Mouse (Mus musculus) forebrain, postnatal 0 days (tissue): ENCODE data around the gene Bzw2. TPM values are rescaled to one million over a fixed set of nuclear protein-coding genes. Genes with fewer than 3 reads are reported as not detected.

Experiments used
- ATAC-seq: fragments of 200-750 bp; cut with Nextera tagmentation; 2 replicates; pipeline ENCODE4 v1.8.0; 2017; ENCODE audit warnings: mild to moderate bottlenecking, moderate library complexity
- DNase-seq: peaks from one replicate; pipeline ENCODE4 v3.0.0-alpha.2; 2015
- H3K27ac ChIP-seq: fragments of 300-500 bp; sonication (generic); 2 replicates; pipeline ENCODE4 v1.5.1; 2014; ENCODE audit warnings: low read depth, mild to moderate bottlenecking, antibody characterized with exemption, low read length, moderate library complexity, mixed read lengths
- H3K27me3 ChIP-seq: fragments of 300-500 bp; sonication (generic); 2 replicates; pipeline ENCODE4 v1.6.1; 2014; ENCODE audit warnings: mild to moderate bottlenecking, low read length, mixed read lengths; ENCODE audit not compliant: insufficient read depth
- H3K36me3 ChIP-seq: fragments of 300-500 bp; sonication (generic); 2 replicates; pipeline ENCODE4 v1.6.1; 2014; ENCODE audit warnings: mild to moderate bottlenecking, moderate library complexity; ENCODE audit not compliant: insufficient read depth
- H3K4me1 ChIP-seq: fragments of 300-500 bp; sonication (generic); 2 replicates; pipeline ENCODE4 v1.6.1; 2014; ENCODE audit warnings: antibody characterized with exemption; ENCODE audit not compliant: insufficient read depth
- H3K4me2 ChIP-seq: fragments of 300-500 bp; sonication (generic); 2 replicates; pipeline ENCODE4 v1.6.1; 2014; ENCODE audit warnings: low read depth, mild to moderate bottlenecking, moderate library complexity
- H3K4me3 ChIP-seq: fragments of 300-500 bp; sonication (generic); 2 replicates; pipeline ENCODE4 v1.5.1; 2014; ENCODE audit warnings: low read depth, low read length, mixed read lengths
- H3K9ac ChIP-seq: fragments of 300-500 bp; sonication (generic); 2 replicates; pipeline ENCODE4 v1.6.1; 2014; ENCODE audit warnings: mild to moderate bottlenecking
- H3K9me3 ChIP-seq: fragments of 300-500 bp; sonication (generic); 2 replicates; pipeline ENCODE4 v1.6.1; 2016; ENCODE audit warnings: low read length
- CTCF ChIP-seq: sonication (generic); IDR thresholded peaks from 2 replicates; pipeline ENCODE4 v1.5.1; 2016; ENCODE audit warnings: antibody characterized with exemption, control low read depth, low read depth
- WGBS: fragments of 180-500 bp; shearing (Covaris S2); extraction: QIAGEN DNeasy Blood & Tissue Kit; methylation state at CpG from one replicate; pipeline ENCODE4 v1.1.7; 2014; 5-methylcytosine and 5-hydroxymethylcytosine counted together
- polyA plus RNA-seq: library from polyadenylated mRNA; unstranded; fragments of >200 nt; fragmentation: Nextera tagmentation; extraction: Ambion mirVana; gene quantifications from 2 replicates; pipeline ENCODE4 v1.2.1, GENCODE M21; 2015
- total RNA-seq: library from RNA; depleted of rRNA; stranded (reverse); fragments of >200 nt; gene quantifications from 2 replicates; pipeline ENCODE4 v1.2.3, GENCODE M21; 2014

Gene Bzw2
- total and polyA plus RNA-seq, 2 experiments from 2014 or later, result 379 to 433 TPM

DNA sequence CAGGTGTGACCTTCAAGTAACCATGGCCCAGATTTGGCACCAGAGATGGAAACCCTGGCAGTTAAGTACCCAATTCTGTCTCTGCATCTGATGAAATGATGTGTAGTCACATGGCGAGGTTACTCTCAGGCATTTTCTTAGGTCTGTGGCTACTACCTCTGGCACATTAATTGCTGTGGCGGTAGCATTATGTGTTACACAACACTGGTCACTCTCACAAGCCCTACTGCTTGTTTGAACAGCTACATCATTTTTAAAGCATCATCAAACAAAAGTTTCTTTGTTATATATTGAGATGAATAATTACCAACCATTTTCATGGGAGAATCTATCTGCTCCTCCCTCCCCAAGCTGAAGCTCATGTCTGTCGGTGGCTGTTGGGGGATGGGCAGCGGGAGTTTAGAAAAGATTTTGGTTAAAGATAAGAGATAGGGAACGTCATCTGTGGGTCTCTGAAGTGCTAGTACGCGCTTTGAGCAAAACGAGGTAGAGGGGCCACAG is 2.7 kb downstream of the Bzw2 start:
- Histone ChIP-seq H3K27ac (peak overlapping the region; percentile 91; the same call in 1 of the 2 replicates), H3K9ac (peak overlapping the region; percentile 85), H3K36me3 (no peaks in the 10 kb centered on the region), H3K4me2 (peak overlapping the region; percentile 77), H3K4me3 (peak overlapping the region; percentile 79), H3K27me3 (no peaks in the 10 kb centered on the region), H3K4me1 (peaks cover 13% of the 10 kb centered on the region; the same call in 1 of the 2 replicates), H3K9me3 (no peaks in the 10 kb centered on the region)
- WGBS, result 6% methylated on average over 8 of the region's 8 CpGs
- DNase-seq, result peak; percentile 67
- TF ChIP-seq CTCF, result no peak
- ATAC-seq, result no peak

DNA sequence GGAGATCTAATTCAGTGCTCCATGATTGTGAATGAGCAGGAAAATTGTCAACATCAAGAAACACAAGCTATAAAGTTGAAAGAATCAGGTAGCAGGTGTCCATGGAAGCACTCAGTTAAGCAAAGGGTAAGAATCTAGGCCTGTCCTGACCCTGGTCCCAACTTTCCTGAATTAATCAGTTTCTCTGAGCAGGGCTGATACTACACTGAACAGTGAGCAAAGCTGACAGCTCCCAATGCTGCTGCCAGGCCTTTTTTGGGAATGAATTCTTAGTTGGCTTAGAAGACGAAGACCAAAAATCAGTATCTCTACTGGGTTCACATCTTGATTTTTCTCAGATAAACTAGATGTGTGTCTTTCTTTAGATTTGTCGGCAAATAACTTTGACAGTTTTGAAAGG is 7.1 kb downstream of the Bzw2 start:
- peaks cover 3% of the 10 kb centered on the region; the same call in 1 of the 2 replicates for H3K4me1 ChIP-seq
- WGBS, result 55% methylated on average over 2 of the region's 2 CpGs

DNA sequence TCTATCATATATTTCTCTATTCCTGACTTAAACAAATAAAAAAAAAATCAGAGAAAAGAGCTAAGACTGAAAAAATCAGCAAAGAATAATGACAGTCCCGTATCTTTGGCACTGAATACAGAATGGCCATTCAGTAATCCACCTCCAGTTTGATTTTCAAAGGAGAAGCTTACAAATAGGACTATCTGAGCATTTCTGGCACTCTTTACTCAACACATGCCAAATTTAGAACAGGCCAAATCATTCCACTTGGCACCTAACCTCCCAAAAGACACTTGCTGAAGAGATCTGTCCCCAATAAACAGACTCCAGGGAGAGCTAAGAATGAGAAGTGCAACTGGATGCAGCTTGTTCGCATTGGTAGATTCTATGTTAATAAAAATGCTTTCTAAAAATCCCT is 7.6 kb downstream of the Bzw2 start:
- DNase-seq (no peak), ATAC-seq (no peak)
- no peak for TF ChIP-seq CTCF
- whole genome bisulfite sequencing, result 46% methylated on average over 2 of the region's 2 CpGs
- no peak overlapping the region for H3K4me2 ChIP-seq
- H3K36me3 ChIP-seq, result no peaks in the 10 kb centered on the region
- no peak overlapping the region for H3K9ac ChIP-seq
- no peak overlapping the region for H3K27ac ChIP-seq
- H3K4me3 ChIP-seq, result no peak overlapping the region
- H3K4me1 ChIP-seq, result peaks cover 3% of the 10 kb centered on the region; the same call in 1 of the 2 replicates
- H3K9me3 ChIP-seq, result no peaks in the 10 kb centered on the region
- no peaks in the 10 kb centered on the region for H3K27me3 ChIP-seq

More for the DNA sequence above, 7.1 kb downstream of the Bzw2 start:
- DNase-seq (peak; percentile 20), ATAC-seq (peak; percentile 56; the same call in 1 of the 2 replicates)
- Histone ChIP-seq H3K36me3 (no peaks in the 10 kb centered on the region), H3K9me3 (no peaks in the 10 kb centered on the region), H3K9ac (no peak overlapping the region), H3K27me3 (no peaks in the 10 kb centered on the region), H3K4me3 (no peak overlapping the region), H3K27ac (no peak overlapping the region), H3K4me2 (no peak overlapping the region)
- TF ChIP-seq CTCF, result no peak

DNA sequence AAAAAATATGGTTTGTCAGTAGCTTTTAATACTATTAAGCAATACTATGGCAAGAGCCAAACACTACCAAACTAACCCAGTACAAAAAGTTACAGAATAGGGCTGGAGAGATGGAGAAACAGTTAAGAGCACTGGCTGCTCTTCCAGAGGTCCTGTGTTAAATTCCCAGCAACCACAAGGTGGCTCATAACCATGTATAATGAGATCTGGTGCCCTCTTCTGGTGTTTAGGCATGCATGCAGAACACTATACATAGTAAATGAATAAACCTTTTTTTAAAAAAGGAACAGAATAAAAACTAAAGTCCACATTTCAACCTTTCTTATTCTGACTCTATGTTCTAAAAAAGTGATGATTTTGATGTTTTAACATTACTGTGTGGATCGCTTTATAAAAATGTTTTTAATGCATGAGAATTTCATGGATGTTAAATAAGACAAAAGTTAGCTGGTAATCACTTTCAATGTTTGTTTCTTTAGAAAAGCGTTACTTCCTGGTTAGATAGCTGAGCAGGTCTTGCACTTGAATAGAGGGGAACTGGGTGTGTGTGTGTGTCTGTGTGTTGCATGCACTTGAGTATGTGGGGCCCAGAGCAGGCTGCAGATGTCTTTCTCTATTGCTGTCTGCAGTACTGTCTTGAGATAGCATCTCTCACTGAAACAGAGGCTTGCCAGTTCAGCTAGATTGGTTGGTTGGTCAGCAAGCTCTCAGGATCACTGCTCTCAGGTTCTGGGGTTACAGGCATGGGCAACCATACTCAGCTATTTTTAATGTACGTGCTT is 11.5 kb downstream of the Bzw2 start:
- peak; percentile 34; the same call in 1 of the 2 replicates for TF ChIP-seq CTCF
- Histone ChIP-seq H3K9me3 (no peaks in the 10 kb centered on the region), H3K4me2 (no peak overlapping the region), H3K27me3 (no peaks in the 10 kb centered on the region), H3K36me3 (no peaks in the 10 kb centered on the region), H3K9ac (no peak overlapping the region), H3K4me1 (no peaks in the 10 kb centered on the region), H3K27ac (no peak overlapping the region), H3K4me3 (no peak overlapping the region)
- no peak for ATAC-seq
- no peak for DNase-seq
- WGBS, result 96% methylated on average over 3 of the region's 3 CpGs

DNA sequence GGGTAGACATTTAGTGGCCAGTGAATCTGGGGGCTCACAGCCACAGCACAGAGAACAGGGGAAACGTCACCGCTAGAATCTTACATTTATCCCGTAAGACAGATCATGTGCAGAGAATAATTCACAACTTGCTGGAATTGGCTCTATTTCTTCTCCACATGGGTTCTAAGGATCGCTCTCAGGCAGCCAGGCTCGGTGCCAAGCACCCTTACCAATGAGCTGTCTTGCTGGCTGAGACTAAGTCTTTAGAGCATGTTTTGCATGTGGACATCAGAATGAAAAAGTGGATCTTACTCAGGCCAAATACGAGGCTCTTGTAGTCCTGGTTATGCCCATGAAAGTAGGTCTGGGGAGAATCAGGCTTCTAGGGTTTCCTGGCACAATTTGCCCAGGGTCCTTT is 17.5 kb downstream of the Bzw2 start:
- Histone ChIP-seq H3K4me2 (no peak overlapping the region), H3K27ac (no peak overlapping the region), H3K9ac (no peak overlapping the region), H3K36me3 (peaks cover 2% of the 10 kb centered on the region), H3K9me3 (no peaks in the 10 kb centered on the region), H3K27me3 (no peaks in the 10 kb centered on the region), H3K4me3 (no peak overlapping the region), H3K4me1 (no peaks in the 10 kb centered on the region)
- peak; percentile 60 for DNase-seq
- WGBS, result 60% methylated on average over 6 of the region's 6 CpGs
- peak; percentile 42; the same call in 1 of the 2 replicates for ATAC-seq
- TF ChIP-seq CTCF, result no peak

DNA sequence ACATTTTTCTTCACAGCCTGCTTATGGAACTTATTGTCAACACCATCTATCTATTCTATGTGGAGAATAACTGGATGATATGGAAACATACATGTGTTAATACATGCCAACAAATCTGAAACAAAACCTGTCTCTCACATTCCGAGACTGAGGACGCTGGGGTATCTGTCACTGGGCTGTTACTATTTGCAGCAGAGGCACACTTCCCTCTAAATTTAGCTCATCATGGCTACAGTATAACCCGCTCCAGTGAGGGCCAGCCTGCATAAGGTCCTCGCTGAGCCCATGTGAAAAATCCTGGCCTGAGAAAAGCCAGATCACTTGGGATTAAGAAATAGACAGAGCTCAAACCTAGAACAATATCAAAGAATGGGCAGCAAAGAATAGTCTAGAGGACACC is 20.7 kb downstream of the Bzw2 start:
- Histone ChIP-seq H3K36me3 (peaks cover 17% of the 10 kb centered on the region), H3K27ac (no peak overlapping the region), H3K9me3 (no peaks in the 10 kb centered on the region), H3K9ac (no peak overlapping the region), H3K4me1 (no peaks in the 10 kb centered on the region), H3K4me2 (no peak overlapping the region), H3K27me3 (no peaks in the 10 kb centered on the region), H3K4me3 (no peak overlapping the region)
- 87% methylated on average over 4 of the region's 4 CpGs for WGBS
- DNase-seq (no peak), ATAC-seq (no peak)
- no peak for TF ChIP-seq CTCF

DNA sequence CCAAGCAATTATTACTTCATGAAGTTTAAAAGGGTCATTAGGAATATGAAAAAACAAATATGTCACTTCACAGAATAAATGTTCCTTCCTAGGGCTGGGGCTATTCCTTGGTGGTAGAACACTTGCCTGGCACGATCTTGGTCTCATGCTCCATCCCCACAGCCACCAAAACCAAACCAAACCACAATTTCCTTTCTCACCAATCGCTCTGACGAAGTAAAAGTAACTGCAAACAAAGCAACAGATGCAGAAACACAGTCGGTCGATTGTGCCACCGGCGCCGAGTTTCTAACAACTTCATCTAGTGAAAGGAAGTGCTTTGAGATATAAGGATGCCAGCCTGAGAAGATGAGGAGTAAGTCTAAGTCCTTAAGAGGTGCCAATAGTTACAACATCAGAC is 21.6 kb downstream of the Bzw2 start:
- Histone ChIP-seq H3K27me3 (no peaks in the 10 kb centered on the region), H3K36me3 (peaks cover 22% of the 10 kb centered on the region)
- TF ChIP-seq CTCF, result no peak

More for the DNA sequence above, 21.6 kb downstream of the Bzw2 start:
- Histone ChIP-seq H3K4me1 (no peaks in the 10 kb centered on the region), H3K4me3 (no peak overlapping the region), H3K9me3 (no peaks in the 10 kb centered on the region), H3K27ac (no peak overlapping the region), H3K9ac (no peak overlapping the region), H3K4me2 (no peak overlapping the region)
- WGBS, result 98% methylated on average over 8 of the region's 8 CpGs
- DNase-seq (no peak), ATAC-seq (no peak)
